8 mouse cellular contexts compared by ENCODE assay signal in the genomic region with DNA sequence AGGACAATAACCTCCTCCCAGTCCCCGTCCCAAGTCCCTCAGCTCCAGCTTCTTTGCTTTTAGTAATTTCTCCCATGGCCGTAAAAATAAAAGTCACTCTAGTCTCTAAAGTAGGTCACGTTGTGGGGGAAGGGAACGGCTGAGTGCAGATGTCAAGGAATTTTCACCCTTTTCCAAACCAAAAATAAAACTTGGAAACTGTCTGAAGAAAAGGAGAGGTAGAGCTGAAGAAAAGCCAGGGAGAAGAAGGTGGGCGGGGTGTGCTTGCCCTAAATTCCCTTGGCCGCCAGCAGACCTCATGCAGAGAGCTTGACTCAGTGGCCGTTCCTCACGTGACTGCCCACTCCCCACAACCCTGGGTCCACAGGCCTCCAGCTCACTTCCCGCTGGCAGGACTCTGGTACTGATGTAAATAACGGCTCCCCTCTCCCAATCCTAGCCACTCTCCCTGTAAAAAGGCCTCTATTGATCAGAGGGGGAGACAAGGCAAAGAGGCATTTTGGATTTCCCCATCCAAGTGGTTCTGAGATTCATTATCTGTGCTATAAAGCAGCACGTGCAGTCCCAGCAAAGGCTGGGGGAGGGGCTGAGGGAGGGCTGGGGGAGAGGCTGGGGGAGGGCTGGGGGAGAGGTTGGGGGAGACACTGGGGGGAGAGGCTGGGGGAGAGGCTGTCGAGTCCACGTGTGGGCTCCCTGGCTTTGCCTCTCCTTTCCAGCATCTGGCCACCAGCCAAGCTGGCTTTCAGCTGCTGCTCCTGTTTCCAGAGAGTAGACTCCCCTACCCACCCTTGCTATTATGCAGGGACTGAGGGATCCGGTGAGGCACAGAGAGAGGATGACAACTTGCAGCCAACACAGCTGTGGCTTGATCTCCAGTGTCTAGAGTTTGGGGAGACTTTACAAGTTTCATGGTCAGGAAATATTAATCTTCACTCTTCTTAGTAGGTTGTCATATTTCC. TPM values are rescaled to one million over a fixed set of nuclear protein-coding genes. Genes with fewer than 3 reads are reported as not detected.
DNase-seq lines count a peak whose midpoint lies in the region; ATAC-seq and TF ChIP-seq lines count a peak whose summit lies in the region.

No protein-coding gene starts in this region.

- H3K9me3 ChIP-seq in MEL (replicated peaks; ENCODE audit: insufficient read depth, low read length): no peaks in the 10 kb centered on the region
- no peaks in the 10 kb centered on the region for H3K9me3 ChIP-seq in forebrain, embryonic 16.5 days (ENCODE audit: control insufficient read depth, low read length)
- no peaks in the 10 kb centered on the region for H3K9me3 ChIP-seq in hindbrain, embryonic 16.5 days (ENCODE audit: control insufficient read depth, low read length)
- no peaks in the 10 kb centered on the region for H3K9me3 ChIP-seq in limb, embryonic 14.5 days (ENCODE audit: control insufficient read depth, low read length)

- H3K4me1 ChIP-seq in MEL (ENCODE audit: control insufficient read depth in 1 of 2, insufficient read depth in 2 of 2, low read length in 2 of 2): peaks cover 5 to 11% of the 10 kb centered on the region in 2 experiments
- peaks cover 41% of the 10 kb centered on the region for H3K4me1 ChIP-seq in forebrain, embryonic 16.5 days (replicated peaks; ENCODE audit: control insufficient read depth, insufficient read depth, low read length)
- H3K4me1 ChIP-seq in hindbrain, embryonic 16.5 days (ENCODE audit: control insufficient read depth, insufficient read depth, low read depth, low read length): peaks cover 32% of the 10 kb centered on the region
- H3K4me1 ChIP-seq in limb, embryonic 14.5 days (ENCODE audit: control insufficient read depth, insufficient read depth, low read length): peaks cover 62% of the 10 kb centered on the region

- no peak for TF ChIP-seq POLR2A in MEL (IDR thresholded peaks at IDR 0.05; ENCODE audit: control insufficient read depth in 1 of 2, insufficient read depth in 1 of 2, low read depth in 1 of 2, low read length in 2 of 2, poor library complexity in 1 of 2)
- TF ChIP-seq POLR2A in limb, embryonic 14.5 days (IDR thresholded peaks at IDR 0.05; ENCODE audit: borderline replicate concordance, extremely low read depth, insufficient read depth, insufficient read length): no peak

- no peak for TF ChIP-seq EP300 in MEL (IDR thresholded peaks at IDR 0.05; ENCODE audit: low read depth in 1 of 2, low read length in 2 of 2)

- 14% methylated on average over 14 of the region's 14 CpGs for WGBS in forebrain, embryonic 16.5 days
- 18% methylated on average over 14 of the region's 14 CpGs for WGBS in hindbrain, embryonic 16.5 days
- WGBS in limb, embryonic 14.5 days: 7% methylated on average over 14 of the region's 14 CpGs

- no peaks in the 10 kb centered on the region for H3K27me3 ChIP-seq in MEL (ENCODE audit: control insufficient read depth in 1 of 2, insufficient read depth in 2 of 2, low read length in 2 of 2)
- no peaks in the 10 kb centered on the region for H3K27me3 ChIP-seq in forebrain, embryonic 16.5 days (replicated peaks; ENCODE audit: control insufficient read depth, insufficient read depth, low read length)
- H3K27me3 ChIP-seq in hindbrain, embryonic 16.5 days (replicated peaks; ENCODE audit: control insufficient read depth, insufficient read depth, low read length): no peaks in the 10 kb centered on the region
- no peaks in the 10 kb centered on the region for H3K27me3 ChIP-seq in limb, embryonic 14.5 days (ENCODE audit: control insufficient read depth, insufficient read depth, low read length)

- H3K79me2 ChIP-seq in MEL (ENCODE audit: control insufficient read depth, insufficient read depth, low read length, poor library complexity): 0 out of 2 replicates have a peak, but pooled peaks cover under 1% of the 10 kb centered on the region

- DNase-seq in cerebellum, postnatal 10 days: peak; percentile 85 to 89
- DNase-seq in cerebellum, adult 11 months: no peak
- no peak for DNase-seq in MEL (ENCODE audit: low read depth, low spot score)
- peak; percentile 81 for DNase-seq in limb, embryonic 14.5 days (ENCODE audit: low spot score)
- DNase-seq in retina, embryonic 14.5 days (ENCODE audit: low spot score): peak; percentile 68
- no peak for DNase-seq in thymus, postnatal 36 days

- H3K4me3 ChIP-seq in MEL (ENCODE audit: control insufficient read depth in 1 of 2, insufficient read depth in 1 of 2, low read depth in 2 of 2, low read length in 2 of 2): no peak overlapping the region
- no peak overlapping the region for H3K4me3 ChIP-seq in forebrain, embryonic 16.5 days (replicated peaks; ENCODE audit: low read length)
- H3K4me3 ChIP-seq in hindbrain, embryonic 16.5 days (ENCODE audit: low read length): no peak overlapping the region
- no peak overlapping the region for H3K4me3 ChIP-seq in limb, embryonic 14.5 days (replicated peaks; ENCODE audit: low read length)

- H3K36me3 ChIP-seq in MEL (ENCODE audit: control insufficient read depth in 1 of 2, insufficient read depth in 2 of 2, low read length in 2 of 2): peaks cover 0 to 14% of the 10 kb centered on the region in 2 experiments; a peak in 2 of 4 replicates
- H3K36me3 ChIP-seq in forebrain, embryonic 16.5 days (ENCODE audit: control insufficient read depth, insufficient read depth): no peaks in the 10 kb centered on the region
- H3K36me3 ChIP-seq in hindbrain, embryonic 16.5 days (ENCODE audit: control insufficient read depth, insufficient read depth, low read length): no peaks in the 10 kb centered on the region
- H3K36me3 ChIP-seq in limb, embryonic 14.5 days (ENCODE audit: control insufficient read depth, insufficient read depth, low read length): no peaks in the 10 kb centered on the region

- no peak for TF ChIP-seq RAD21 in MEL (IDR thresholded peaks at IDR 0.05; ENCODE audit: low read depth, low read length)

- peak; percentile 80 for ATAC-seq in forebrain, embryonic 16.5 days
- peak; percentile 77 for ATAC-seq in hindbrain, embryonic 16.5 days
- ATAC-seq in limb, embryonic 14.5 days (ENCODE audit: low FRiP score, low read depth): peak; percentile 64

- no peak for TF ChIP-seq CTCF in MEL (IDR thresholded peaks at IDR 0.05 in 2 of 3, conservative IDR thresholded peaks at IDR 0.05 in 1 of 3; ENCODE audit: control insufficient read depth in 1 of 3, insufficient read depth in 1 of 3, low read depth in 2 of 3, low read length in 3 of 3, poor library complexity in 1 of 3, severe bottlenecking in 1 of 3)

- H3K27ac ChIP-seq in MEL (ENCODE audit: control insufficient read depth, low read depth, low read length): no peak overlapping the region
- peak overlapping the region; percentile 78 for H3K27ac ChIP-seq in forebrain, embryonic 16.5 days (ENCODE audit: low read length)
- H3K27ac ChIP-seq in hindbrain, embryonic 16.5 days (ENCODE audit: low read depth, low read length): peak overlapping the region; percentile 14; the same call in 1 of the 2 replicates
- H3K27ac ChIP-seq in limb, embryonic 14.5 days (replicated peaks; ENCODE audit: low read depth, low read length): peak overlapping the region; percentile 80

- H3K9ac ChIP-seq in MEL (ENCODE audit: control insufficient read depth, low read depth, low read length, poor library complexity, severe bottlenecking): no peak overlapping the region
- peak overlapping the region; percentile 19; the same call in 1 of the 2 replicates for H3K9ac ChIP-seq in forebrain, embryonic 16.5 days (replicated peaks; ENCODE audit: low read depth, low read length)
- no peak overlapping the region for H3K9ac ChIP-seq in hindbrain, embryonic 16.5 days (ENCODE audit: low read depth, low read length)
- no peak overlapping the region for H3K9ac ChIP-seq in limb, embryonic 14.5 days (ENCODE audit: low read depth, low read length, severe bottlenecking)

- H3K4me2 ChIP-seq in forebrain, embryonic 16.5 days (ENCODE audit: low read length): no peak overlapping the region
- 0 out of 2 replicates have a peak overlapping the region, but pooled peaks have one; percentile 13 for H3K4me2 ChIP-seq in hindbrain, embryonic 16.5 days (ENCODE audit: low read length)
- peak overlapping the region; percentile 25 for H3K4me2 ChIP-seq in limb, embryonic 14.5 days (replicated peaks; ENCODE audit: low read depth, low read length, severe bottlenecking)

TF ChIP-seq in MEL, 35 proteins besides CTCF, POLR2A, EP300 and RAD21:
- TF ChIP-seq MAX (IDR thresholded peaks at IDR 0.05; ENCODE audit: low read length) (no peak), CHD1 (IDR thresholded peaks at IDR 0.05; ENCODE audit: low read depth, low read length) (no peak), ZC3H11A (IDR thresholded peaks at IDR 0.05; ENCODE audit: low read depth, low read length) (no peak), NRF1 (IDR thresholded peaks at IDR 0.05; ENCODE audit: insufficient read depth, low read depth, low read length, poor library complexity, severe bottlenecking) (no peak), KAT2A (conservative IDR thresholded peaks at IDR 0.05; ENCODE audit: low read depth, low read length) (no peak), BHLHE40 (IDR thresholded peaks at IDR 0.05; ENCODE audit: borderline replicate concordance, low read depth, low read length) (peak; percentile 76), ZKSCAN1 (IDR thresholded peaks at IDR 0.05; ENCODE audit: low read depth, low read length) (no peak), USF2 (IDR thresholded peaks at IDR 0.05; ENCODE audit: borderline replicate concordance in 1 of 2, insufficient read depth in 1 of 2, low read depth in 1 of 2, low read length in 2 of 2) (no peak)

RNA-seq across cellular contexts. Expression of gene Ier5, which starts 7.3 kb away (rescaled TPM):
- 7.2 and 7.5 TPM in 2 replicates for total RNA-seq in MEL (2012; rRNA removed)
- polyA plus RNA-seq in MEL (2012; ENCODE audit: insufficient read depth in 1 of 2, insufficient read length in 2 of 2, low read depth in 1 of 2, low replicate concordance in 2 of 2, missing spikeins in 1 of 2): 1 to 10 TPM in 1 of 2 experiments, not detected in 1; 7.4 TPM
- polyA plus RNA-seq in forebrain, embryonic 16.5 days (2015; fragmentation: Nextera tagmentation; extraction: Ambion mirVana): 9.3 and 12.6 TPM in 2 replicates
- polyA plus RNA-seq in hindbrain, embryonic 16.5 days (2015; fragmentation: Nextera tagmentation; extraction: Ambion mirVana): 4.5 and 5.5 TPM in 2 replicates
- polyA plus RNA-seq in limb, embryonic 14.5 days (2012; rRNA removed): 25.1 and 25.3 TPM in 2 replicates
- polyA plus RNA-seq in limb, embryonic 14.5 days (2014; fragmentation: Nextera tagmentation; extraction: Ambion mirVana): 13.6 and 16.2 TPM in 2 replicates

RNA-seq across cellular contexts. Expression of gene Mr1, which starts 54.5 kb away (rescaled TPM):
- total RNA-seq in MEL (2012; rRNA removed): 1.8 and 2.0 TPM in 2 replicates
- polyA plus RNA-seq in MEL (2012; ENCODE audit: insufficient read depth in 1 of 2, insufficient read length in 2 of 2, low read depth in 1 of 2, low replicate concordance in 2 of 2, missing spikeins in 1 of 2): 1 to 10 TPM in 1 of 2 experiments, not detected in 1; 3.9 TPM
- 0.92 and 1.5 TPM in 2 replicates for polyA plus RNA-seq in forebrain, embryonic 16.5 days (2015; fragmentation: Nextera tagmentation; extraction: Ambion mirVana)
- 2.1 and 2.5 TPM in 2 replicates for polyA plus RNA-seq in hindbrain, embryonic 16.5 days (2015; fragmentation: Nextera tagmentation; extraction: Ambion mirVana)
- 6.9 and 8.2 TPM in 2 replicates for polyA plus RNA-seq in limb, embryonic 14.5 days (2012; rRNA removed)
- polyA plus RNA-seq in limb, embryonic 14.5 days (2014; fragmentation: Nextera tagmentation; extraction: Ambion mirVana): 10.5 TPM in 2 replicates

Comparison
In these comparisons a context has a peak if more than half of its experiments do, and no peak if none do; other contexts are left out.
1. DNase-seq: peak in cerebellum, postnatal 10 days (2 of 2), limb, embryonic 14.5 days (single experiment) and retina, embryonic 14.5 days (single experiment); none in cerebellum, adult 11 months (single experiment), MEL (single experiment) and thymus, postnatal 36 days (0 of 2).
2. Peak in every context shown above with its lines, with median percentiles within 50 percentile points of each other: ATAC-seq.